Mouse (Mus musculus) MEL (cell line): ENCODE results near the gene Apobec3. TPM values are rescaled to one million over a fixed set of nuclear protein-coding genes. Genes with fewer than 3 reads are reported as not detected.

ENCODE experiments used
- DNase-seq: peaks from one replicate; pipeline ENCODE4 v3.0.0; 2011; ENCODE audit warnings: low read depth, low spot score
- H3K27ac ChIP-seq: 2 replicates; pipeline ENCODE4 v1.5.1; 2012; ENCODE audit warnings: low read depth, mild to moderate bottlenecking, control low read depth, low read length, moderate library complexity; ENCODE audit not compliant: control insufficient read depth
- H3K27me3 ChIP-seq, 2 experiments: fragments of 150-350 bp in 1 of 2; sonication (generic) in 1 of 2; 2 replicates each; pipeline ENCODE4 v1.6.1; 2012; ENCODE audit warnings: low read length in 2 of 2, mild to moderate bottlenecking in 2 of 2, improper control_type of control experiment in 1 of 2, moderate library complexity in 1 of 2; ENCODE audit not compliant: insufficient read depth in 2 of 2, control insufficient read depth in 1 of 2
- H3K36me3 ChIP-seq, 2 experiments: 2 replicates each; pipeline ENCODE4 v1.6.1; 2012 to 2014; ENCODE audit warnings: low read length in 2 of 2, improper control_type of control experiment in 1 of 2, inconsistent platforms in 1 of 2, mild to moderate bottlenecking in 1 of 2; ENCODE audit not compliant: insufficient read depth in 2 of 2, control insufficient read depth in 1 of 2
- H3K4me1 ChIP-seq, 2 experiments: fragments of 150-350 bp in 1 of 2; sonication (generic) in 1 of 2; 2 replicates each; pipeline ENCODE4 v1.6.1; 2012; ENCODE audit warnings: low read length in 2 of 2, improper control_type of control experiment in 1 of 2, mild to moderate bottlenecking in 1 of 2; ENCODE audit not compliant: insufficient read depth in 2 of 2, control insufficient read depth in 1 of 2
- H3K4me3 ChIP-seq, 2 experiments: fragments of 150-350 bp in 1 of 2; sonication (generic) in 1 of 2; 2 replicates each; pipeline ENCODE4 v1.5.1; 2012; ENCODE audit warnings: low read depth in 2 of 2, low read length in 2 of 2, mild to moderate bottlenecking in 2 of 2, moderate library complexity in 2 of 2, control low read depth in 1 of 2, improper control_type of control experiment in 1 of 2; ENCODE audit not compliant: control insufficient read depth in 1 of 2, insufficient read depth in 1 of 2
- H3K79me2 ChIP-seq: 2 replicates; pipeline ENCODE4 v1.6.1; 2012; ENCODE audit warnings: mild to moderate bottlenecking, low read length, moderate library complexity; ENCODE audit not compliant: control insufficient read depth, poor library complexity, insufficient read depth
- H3K9ac ChIP-seq: 2 replicates; pipeline ENCODE4 v1.6.1; 2012; ENCODE audit warnings: low read depth, mild to moderate bottlenecking, control low read depth, low read length, moderate library complexity; ENCODE audit not compliant: control insufficient read depth, poor library complexity, severe bottlenecking
- H3K9me3 ChIP-seq: fragments of 150-350 bp; sonication (generic); replicated peaks from 2 replicates; pipeline ENCODE4 v1.6.1; 2012; ENCODE audit warnings: mild to moderate bottlenecking, low read length, improper control_type of control experiment, moderate library complexity; ENCODE audit not compliant: insufficient read depth
- CHD2 ChIP-seq: IDR thresholded peaks from 2 replicates; pipeline ENCODE4 v1.6.1; 2011; ENCODE audit warnings: low read length, improper control_type of control experiment
- CTCF ChIP-seq, 3 experiments: IDR thresholded peaks in 2 of 3; conservative IDR thresholded peaks in 1 of 3; 2 replicates each; pipeline ENCODE4 v1.5.1; 2011 to 2012; ENCODE audit warnings: low read length in 3 of 3, low read depth in 2 of 3, mild to moderate bottlenecking in 2 of 3, improper control_type of control experiment in 1 of 3, inconsistent platforms in 1 of 3, mixed read lengths in 1 of 3, moderate library complexity in 1 of 3; ENCODE audit not compliant: control insufficient read depth in 1 of 3, insufficient read depth in 1 of 3, poor library complexity in 1 of 3, severe bottlenecking in 1 of 3
- E2F4 ChIP-seq: IDR thresholded peaks from 2 replicates; pipeline ENCODE4 v1.6.1; 2011; ENCODE audit warnings: low read depth, low read length, improper control_type of control experiment, borderline replicate concordance
- ELF1 ChIP-seq: IDR thresholded peaks from 2 replicates; pipeline ENCODE4 v1.6.1; 2014; ENCODE audit warnings: low read depth, mild to moderate bottlenecking, inconsistent platforms, low read length, improper control_type of control experiment, moderate library complexity
- EP300 ChIP-seq, 2 experiments: IDR thresholded peaks; 2 replicates each; pipeline ENCODE4 v1.6.1; 2011; ENCODE audit warnings: improper control_type of control experiment in 2 of 2, low read length in 2 of 2, low read depth in 1 of 2, mild to moderate bottlenecking in 1 of 2
- ETS1 ChIP-seq: IDR thresholded peaks from 2 replicates; pipeline ENCODE4 v1.6.1; 2012; ENCODE audit warnings: low read depth, mild to moderate bottlenecking, inconsistent platforms, low read length, improper control_type of control experiment, moderate library complexity
- GABPA ChIP-seq: IDR thresholded peaks from 2 replicates; pipeline ENCODE4 v1.6.1; 2012; ENCODE audit warnings: low read depth, mild to moderate bottlenecking, inconsistent platforms, low read length, improper control_type of control experiment, moderate library complexity
- GATA1 ChIP-seq: IDR thresholded peaks from 2 replicates; pipeline ENCODE4 v1.6.1; 2011; ENCODE audit warnings: low read depth, low read length, improper control_type of control experiment
- HCFC1 ChIP-seq: IDR thresholded peaks from 2 replicates; pipeline ENCODE4 v1.6.1; 2012; ENCODE audit warnings: low read depth, mild to moderate bottlenecking, inconsistent platforms, low read length, improper control_type of control experiment, moderate library complexity
- JUND ChIP-seq: IDR thresholded peaks from 2 replicates; pipeline ENCODE4 v1.6.1; 2011; ENCODE audit warnings: low read depth, mild to moderate bottlenecking, improper control_type of control experiment, low read length
- KAT2A ChIP-seq: conservative IDR thresholded peaks from 2 replicates; pipeline ENCODE4 v1.6.1; 2012; ENCODE audit warnings: low read depth, low read length, improper control_type of control experiment, inconsistent platforms
- MAFK ChIP-seq: IDR thresholded peaks from 2 replicates; pipeline ENCODE4 v1.6.1; 2011; ENCODE audit warnings: low read depth, mild to moderate bottlenecking, low read length, improper control_type of control experiment, borderline replicate concordance
- MEF2A ChIP-seq: IDR thresholded peaks from 2 replicates; pipeline ENCODE4 v1.6.1; 2014; ENCODE audit warnings: low read depth, mild to moderate bottlenecking, inconsistent platforms, low read length, improper control_type of control experiment; ENCODE audit not compliant: poor library complexity, insufficient replicate concordance, severe bottlenecking; ENCODE audit errors: extremely low read depth
- MYB ChIP-seq: IDR thresholded peaks from 2 replicates; pipeline ENCODE4 v1.6.1; 2011; ENCODE audit warnings: mild to moderate bottlenecking, low read depth, low read length, improper control_type of control experiment
- MYC ChIP-seq: IDR thresholded peaks from 2 replicates; pipeline ENCODE4 v1.6.1; 2011; ENCODE audit warnings: low read depth, mild to moderate bottlenecking, low read length, improper control_type of control experiment, moderate library complexity
- NELFE ChIP-seq: IDR thresholded peaks from 2 replicates; pipeline ENCODE4 v1.6.1; 2011; ENCODE audit warnings: low read depth, low read length, improper control_type of control experiment
- NRF1 ChIP-seq: IDR thresholded peaks from 2 replicates; pipeline ENCODE4 v1.6.1; 2014; ENCODE audit warnings: low read depth, mild to moderate bottlenecking, inconsistent platforms, low read length, improper control_type of control experiment, moderate library complexity; ENCODE audit not compliant: poor library complexity, insufficient read depth, severe bottlenecking
- POLR2A ChIP-seq, 2 experiments: IDR thresholded peaks; 2 replicates each; pipeline ENCODE4 v1.6.1; 2011 to 2012; ENCODE audit warnings: low read length in 2 of 2, mild to moderate bottlenecking in 2 of 2, control low read depth in 1 of 2, improper control_type of control experiment in 1 of 2, low read depth in 1 of 2, moderate library complexity in 1 of 2; ENCODE audit not compliant: control insufficient read depth in 1 of 2, insufficient read depth in 1 of 2, poor library complexity in 1 of 2
- POLR2AphosphoS2 ChIP-seq: IDR thresholded peaks from 2 replicates; pipeline ENCODE4 v1.6.1; 2011; ENCODE audit warnings: low read length, improper control_type of control experiment
- POLR2AphosphoS5 ChIP-seq: IDR thresholded peaks from 2 replicates; pipeline ENCODE4 v1.6.1; 2012; ENCODE audit warnings: low read depth, borderline replicate concordance, mild to moderate bottlenecking, inconsistent platforms, low read length, moderate library complexity, mixed read lengths
- RAD21 ChIP-seq: IDR thresholded peaks from 2 replicates; pipeline ENCODE4 v1.6.1; 2011; ENCODE audit warnings: mild to moderate bottlenecking, low read depth, low read length, improper control_type of control experiment
- SIN3A ChIP-seq: IDR thresholded peaks from 2 replicates; pipeline ENCODE4 v1.6.1; 2012; ENCODE audit warnings: low read length, improper control_type of control experiment, inconsistent platforms
- SMC3 ChIP-seq: IDR thresholded peaks from 2 replicates; pipeline ENCODE4 v1.6.1; 2011; ENCODE audit warnings: low read depth, low read length, improper control_type of control experiment
- TAL1 ChIP-seq: IDR thresholded peaks from 2 replicates; pipeline ENCODE4 v1.6.1; 2012; ENCODE audit warnings: mild to moderate bottlenecking, inconsistent platforms, low read length, moderate library complexity, mixed read lengths
- TBP ChIP-seq: IDR thresholded peaks from 2 replicates; pipeline ENCODE4 v1.8.0; 2011; ENCODE audit warnings: low read depth, low read length, improper control_type of control experiment
- TCF12 ChIP-seq: IDR thresholded peaks from 2 replicates; pipeline ENCODE4 v1.6.1; 2014; ENCODE audit warnings: low read depth, mild to moderate bottlenecking, inconsistent platforms, low read length, improper control_type of control experiment, moderate library complexity
- UBTF ChIP-seq: IDR thresholded peaks from 2 replicates; pipeline ENCODE4 v1.6.1; 2012; ENCODE audit warnings: low read depth, mild to moderate bottlenecking, inconsistent platforms, low read length, improper control_type of control experiment, moderate library complexity, borderline replicate concordance; ENCODE audit not compliant: insufficient read depth
- ZC3H11A ChIP-seq: IDR thresholded peaks from 2 replicates; pipeline ENCODE4 v1.6.1; 2012; ENCODE audit warnings: low read depth, mild to moderate bottlenecking, inconsistent platforms, low read length, improper control_type of control experiment
- ZKSCAN1 ChIP-seq: IDR thresholded peaks from 2 replicates; pipeline ENCODE4 v1.6.1; 2012; ENCODE audit warnings: low read depth, mild to moderate bottlenecking, inconsistent platforms, low read length, improper control_type of control experiment, moderate library complexity
- ZMIZ1 ChIP-seq: IDR thresholded peaks from 2 replicates; pipeline ENCODE4 v1.6.1; 2012; ENCODE audit warnings: low read depth, mild to moderate bottlenecking, inconsistent platforms, low read length, improper control_type of control experiment, moderate library complexity
- ZNF384 ChIP-seq: IDR thresholded peaks from 2 replicates; pipeline ENCODE4 v1.6.1; 2012; ENCODE audit warnings: low read depth, mild to moderate bottlenecking, inconsistent platforms, low read length, improper control_type of control experiment
- polyA plus RNA-seq, 2 experiments: library from polyadenylated mRNA; stranded (reverse) in 1 of 2; unstranded in 1 of 2; fragments of >175 nt in 1 of 2; fragments of >200 nt in 1 of 2; gene quantifications; 2 replicates each; pipeline versions ENCODE4 v1.2.1 to v1.2.4; 2012; ENCODE audit warnings: low replicate concordance in 2 of 2, low read depth in 1 of 2; ENCODE audit not compliant: insufficient read length in 2 of 2, insufficient read depth in 1 of 2, missing spikeins in 1 of 2
- total RNA-seq: library from RNA; depleted of rRNA; stranded (reverse); fragments of 300-350 nt; gene quantifications from 2 replicates; pipeline ENCODE4 v1.2.3, GENCODE M21; 2012

The Apobec3 gene
- total and polyA plus RNA-seq, 3 experiments, result 22.2 to 38.6 TPM; not detected in 1

- TF ChIP-seq GABPA, result no peak
- TF ChIP-seq POLR2AphosphoS5, result no peak
- no peak for TF ChIP-seq ZKSCAN1
- no peak for TF ChIP-seq NRF1
- no peak for TF ChIP-seq ETS1
- TF ChIP-seq TBP, result no peak
- TF ChIP-seq JUND, result no peak
- TF ChIP-seq EP300 (IDR thresholded peaks at IDR 0.05; ENCODE audit: low read depth in 1 of 2, low read length in 2 of 2), result no peak
- no peak for TF ChIP-seq TCF12
- no peak for TF ChIP-seq CTCF (IDR thresholded peaks at IDR 0.05 in 2 of 3, conservative IDR thresholded peaks at IDR 0.05 in 1 of 3; ENCODE audit: control insufficient read depth in 1 of 3, insufficient read depth in 1 of 3, low read depth in 2 of 3, low read length in 3 of 3, poor library complexity in 1 of 3, severe bottlenecking in 1 of 3)
- no peak for TF ChIP-seq MEF2A
- no peak for TF ChIP-seq TAL1
- no peak for TF ChIP-seq E2F4
- TF ChIP-seq SMC3, result no peak
- TF ChIP-seq ELF1, result no peak
- TF ChIP-seq ZC3H11A, result no peak
- TF ChIP-seq GATA1, result no peak
- peaks cover 2% of the 10 kb centered on the region; the same call in 1 of the 2 replicates for H3K79me2 ChIP-seq
- H3K9ac ChIP-seq, result no peak overlapping the region
- no peak for DNase-seq
- peaks cover 0 to 1% of the 10 kb centered on the region in 2 experiments; a peak in 1 of 4 replicates for H3K27me3 ChIP-seq
- no peak overlapping the region for H3K27ac ChIP-seq
- H3K36me3 ChIP-seq, result no peaks in the 10 kb centered on the region
- no peaks in the 10 kb centered on the region for H3K9me3 ChIP-seq
- 0 out of 4 replicates have a peak, but pooled peaks cover 0 to 8% of the 10 kb centered on the region in 2 experiments for H3K4me1 ChIP-seq
- no peak overlapping the region for H3K4me3 ChIP-seq
Observed at GRCm38 (mm10) chr15:79847100-79847499, 44.4 kb upstream of the Apobec3 start.

DNA sequence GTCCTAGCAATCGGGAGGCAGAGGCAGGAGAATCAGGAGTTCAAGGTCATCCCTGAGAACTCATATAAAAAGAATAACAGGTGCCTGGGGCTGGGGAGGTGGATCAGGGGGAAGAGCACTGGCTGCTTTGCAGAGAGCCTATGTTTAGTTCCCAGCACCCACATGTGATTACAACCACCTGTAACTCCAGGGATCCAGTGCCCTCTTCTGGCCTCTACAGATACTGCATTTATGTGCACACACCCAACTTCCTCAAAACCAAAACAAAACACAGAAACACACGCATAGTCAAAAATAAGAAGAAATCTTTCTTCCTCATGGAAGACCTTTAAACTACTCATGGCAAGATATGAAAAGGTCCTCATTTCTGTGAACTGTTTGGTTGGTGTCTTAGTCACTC is 41.3 kb upstream of the Apobec3 start:
- Histone ChIP-seq H3K9ac (no peak overlapping the region), H3K79me2 (no peaks in the 10 kb centered on the region), H3K36me3 (no peaks in the 10 kb centered on the region), H3K4me1 (0 out of 4 replicates have a peak, but pooled peaks cover 0 to 4% of the 10 kb centered on the region in 2 experiments), H3K27ac (no peak overlapping the region), H3K9me3 (no peaks in the 10 kb centered on the region), H3K4me3 (no peak overlapping the region), H3K27me3 (peaks cover 0 to 2% of the 10 kb centered on the region in 2 experiments; a peak in 1 of 4 replicates)
- peak; percentile 65 for DNase-seq
- TF ChIP-seq GATA1 (no peak), MAFK (no peak), CHD2 (no peak), JUND (no peak), MYC (no peak), UBTF (no peak), HCFC1 (no peak), NRF1 (no peak), KAT2A (no peak), MEF2A (no peak), CTCF (IDR thresholded peaks at IDR 0.05 in 2 of 3, conservative IDR thresholded peaks at IDR 0.05 in 1 of 3; ENCODE audit: control insufficient read depth in 1 of 3, insufficient read depth in 1 of 3, low read depth in 2 of 3, low read length in 3 of 3, poor library complexity in 1 of 3, severe bottlenecking in 1 of 3) (peak; percentile 14 to 44 (median 29); a peak in 5 of 6 replicates), POLR2A (IDR thresholded peaks at IDR 0.05; ENCODE audit: control insufficient read depth in 1 of 2, insufficient read depth in 1 of 2, low read depth in 1 of 2, low read length in 2 of 2, poor library complexity in 1 of 2) (no peak), TBP (no peak), MYB (no peak), POLR2AphosphoS2 (no peak), NELFE (no peak), RAD21 (peak; percentile 31), POLR2AphosphoS5 (no peak), SIN3A (no peak), ZMIZ1 (no peak), ZC3H11A (0 out of 2 replicates have a peak, but pooled peaks have one; percentile 10), ZNF384 (no peak)
